Mouse (Mus musculus) monocyte, adult 5-6 weeks (primary cell): Measurements from ENCODE around the gene Speer4a. TPM values are rescaled to one million over a fixed set of nuclear protein-coding genes. Genes with fewer than 3 reads are reported as not detected.
A peak's percentile ranks its signal among the peaks of the same experiment; 100 is the strongest.
"Not testable (repeated sequence)": the region's sequence is repeated elsewhere in the genome, so short reads cannot be mapped to it uniquely, and the experiment has no call there.

Experiments
- ATAC-seq: fragments of 153-309, 156-312 bp; replicated peaks from 2 replicates; pipeline ENCODE4 v1.8.0; 2017; ENCODE audit warnings: mild to moderate bottlenecking; ENCODE audit not compliant: low TSS enrichment, insufficient number of reproducible peaks, severe bottlenecking, poor library complexity, low FRiP score
- total RNA-seq: library from RNA; stranded (forward); fragments of 200-1000, 200-491, 200-594 nt; gene quantifications from 3 replicates; pipeline ENCODE4 v1.2.3, GENCODE M21; 2017

Gene Speer4a
- total RNA-seq: not detected in 3 replicates

- ATAC-seq: not testable (repeated sequence)
These were observed at the start of gene Speer4a for GRCm38 (mm10) chr5:26039458-26039857. Gene Speer4a, minus strand, starts transcription at chr5:26039558.

GRCm38 (mm10) chr5:26079023-26079422 lies 39.7 kb upstream of the Speer4a start:
- not testable (repeated sequence) for ATAC-seq

- 0 out of 2 replicates have a peak, but pooled peaks have one; percentile 35 for ATAC-seq
These were observed 31.4 kb upstream of the Speer4a start for GRCm38 (mm10) chr5:26070716-26071115.

GRCm38 (mm10) chr5:26058481-26058880 lies 19.1 kb upstream of the Speer4a start, which contains the start of gene Gm7347:
Gene Gm7347, minus strand, starts transcription at chr5:26058581.
- ATAC-seq: not testable (repeated sequence)

- not testable (repeated sequence) for ATAC-seq
These were observed 16.5 kb downstream of the Speer4a start, which contains the start of gene Gm5862 for GRCm38 (mm10) chr5:26022816-26023215. Gene Gm5862, minus strand, starts transcription at chr5:26022916.

- 0 out of 2 replicates have a peak, but pooled peaks have one; percentile 31 for ATAC-seq
These were observed 31.7 kb downstream of the Speer4a start for GRCm38 (mm10) chr5:26007697-26008096.

GRCm38 (mm10) chr5:26006937-26007695 lies 32.2 kb downstream of the Speer4a start:
- ATAC-seq: peak; percentile 78

- not testable (repeated sequence) for ATAC-seq
These were observed 34.7 kb downstream of the Speer4a start, which contains the start of gene Gm1979 for GRCm38 (mm10) chr5:26004698-26005097. Gene Gm1979, minus strand, starts transcription at chr5:26004798.

GRCm38 (mm10) chr5:25988550-25988949 lies 50.8 kb downstream of the Speer4a start, which contains the start of gene Gm21698:
Gene Gm21698, minus strand, starts transcription at chr5:25988650.
- not testable (repeated sequence) for ATAC-seq

Other genes with a start within 250 kb of the Speer4a start
- not detected in 3 replicates for gene Gm21663, start 97.2 kb downstream of the Speer4a start, total RNA-seq
- not detected in 3 replicates for gene Gm21671, start 85.1 kb downstream of the Speer4a start, total RNA-seq
- gene Gm21680, start 66.9 kb downstream of the Speer4a start, total RNA-seq: not detected in 3 replicates
- gene Gm21698, start 50.9 kb downstream of the Speer4a start, total RNA-seq: not detected in 3 replicates
- not detected in 3 replicates for gene Gm1979, start 34.8 kb downstream of the Speer4a start, total RNA-seq
- gene Gm5862, start 16.6 kb downstream of the Speer4a start, total RNA-seq: not detected in 3 replicates
- gene Gm7347, start 19.0 kb upstream of the Speer4a start, total RNA-seq: not detected in 3 replicates
- not detected in 3 replicates for gene Gm10471, start 49.7 kb upstream of the Speer4a start, total RNA-seq
- gene 5031410I06Rik, start 65.8 kb upstream of the Speer4a start, total RNA-seq: not detected in 3 replicates
- gene Gm10220, start 81.9 kb upstream of the Speer4a start, total RNA-seq: not detected in 3 replicates
- not detected in 3 replicates for gene Gm7361, start 218.1 kb upstream of the Speer4a start, total RNA-seq